Mouse (Mus musculus) spleen, adult 18-20 months (tissue): ENCODE results near the gene Farsb.

Experiments
- DNase-seq, 2 experiments: peaks; one replicate each; pipeline ENCODE4 v3.0.0; 2022; ENCODE audit warnings: mixed read lengths in 2 of 2

Gene Farsb

GRCm38 (mm10) chr1:78483430-78483829 is 5.3 kb downstream of the Farsb start:
- DNase-seq, result no peak

- DNase-seq, result no peak
Observed at GRCm38 (mm10) chr1:78472441-78472840, 16.3 kb downstream of the Farsb start.

GRCm38 (mm10) chr1:78454659-78455058 is 34.0 kb downstream of the Farsb start:
- peak in 1 of 2 experiments; percentile 24 for DNase-seq

GRCm38 (mm10) chr1:78453886-78454285 is 34.8 kb downstream of the Farsb start:
- no peak for DNase-seq

- DNase-seq, result no peak
Observed at GRCm38 (mm10) chr1:78452544-78452943, 36.2 kb downstream of the Farsb start.

- no peak for DNase-seq
Observed at GRCm38 (mm10) chr1:78451070-78451854, 37.4 kb downstream of the Farsb start.

- DNase-seq, result no peak
Observed at GRCm38 (mm10) chr1:78448091-78448490, 40.6 kb downstream of the Farsb start.

- DNase-seq, result no peak
Observed at GRCm38 (mm10) chr1:78446742-78447141, 42.0 kb downstream of the Farsb start.

- no peak for DNase-seq
Observed at GRCm38 (mm10) chr1:78446232-78446631, 42.5 kb downstream of the Farsb start.

GRCm38 (mm10) chr1:78443056-78443455 is 45.6 kb downstream of the Farsb start:
- DNase-seq, result no peak

- no peak for DNase-seq
Observed at GRCm38 (mm10) chr1:78440716-78441115, 48.0 kb downstream of the Farsb start.

GRCm38 (mm10) chr1:78437150-78437549 is 51.5 kb downstream of the Farsb start:
- DNase-seq, result no peak

GRCm38 (mm10) chr1:78436445-78436844 is 52.3 kb downstream of the Farsb start:
- DNase-seq, result no peak

- peak in 1 of 2 experiments; percentile 22 for DNase-seq
Observed at GRCm38 (mm10) chr1:78435967-78436366, 52.7 kb downstream of the Farsb start.

- DNase-seq, result no peak
Observed at GRCm38 (mm10) chr1:78433472-78433871, 55.2 kb downstream of the Farsb start.

- DNase-seq, result no peak
Observed at GRCm38 (mm10) chr1:78428851-78429250, 59.8 kb downstream of the Farsb start.

- no peak for DNase-seq
Observed at GRCm38 (mm10) chr1:78426841-78427240, 61.9 kb downstream of the Farsb start.

GRCm38 (mm10) chr1:78425793-78426700 is 62.6 kb downstream of the Farsb start:
- DNase-seq, result no peak

- no peak for DNase-seq
Observed at GRCm38 (mm10) chr1:78425309-78425708, 63.4 kb downstream of the Farsb start.

- DNase-seq, result no peak
Observed at GRCm38 (mm10) chr1:78424848-78425247, 63.8 kb downstream of the Farsb start.

GRCm38 (mm10) chr1:78422576-78422975 is 66.1 kb downstream of the Farsb start:
- peak; percentile 12 to 24 for DNase-seq

- DNase-seq, result no peak
Observed at GRCm38 (mm10) chr1:78421749-78422148, 66.9 kb downstream of the Farsb start.

GRCm38 (mm10) chr1:78420271-78420670 is 68.4 kb downstream of the Farsb start:
- DNase-seq, result no peak

GRCm38 (mm10) chr1:78419593-78419992 is 69.1 kb downstream of the Farsb start:
- DNase-seq, result peak; percentile 30 to 73
